Mouse (Mus musculus) intestine, embryonic 14.5 days (tissue): Measurements from ENCODE around the gene Enoph1. TPM values are rescaled to one million over a fixed set of nuclear protein-coding genes. Genes with fewer than 3 reads are reported as not detected.

Source experiments
- ATAC-seq: fragments of 200-750 bp; cut with Nextera tagmentation; replicated peaks from 2 replicates; pipeline ENCODE4 v1.8.0; 2017; ENCODE audit warnings: low read depth, moderate number of reproducible peaks, moderate TSS enrichment, moderate library complexity; ENCODE audit not compliant: low FRiP score, low TSS enrichment
- DNase-seq: peaks from one replicate; pipeline ENCODE4 v3.0.0-alpha.2; 2018; ENCODE audit warnings: low spot score
- H3K27ac ChIP-seq: fragments of 300-500 bp; sonication (generic); 2 replicates; pipeline ENCODE4 v1.5.1; 2014; ENCODE audit warnings: low read depth, mild to moderate bottlenecking, control low read depth
- H3K27me3 ChIP-seq: fragments of 300-500 bp; sonication (generic); replicated peaks from 2 replicates; pipeline ENCODE4 v1.6.1; 2014; ENCODE audit warnings: low read length, control low read depth; ENCODE audit not compliant: control insufficient read depth, insufficient read depth
- H3K36me3 ChIP-seq: fragments of 300-500 bp; sonication (generic); 2 replicates; pipeline ENCODE4 v1.6.1; 2014; ENCODE audit warnings: low read length, control low read depth; ENCODE audit not compliant: control insufficient read depth, insufficient read depth
- H3K4me1 ChIP-seq: fragments of 300-500 bp; sonication (generic); replicated peaks from 2 replicates; pipeline ENCODE4 v1.6.1; 2014; ENCODE audit warnings: low read length, control low read depth, mixed read lengths; ENCODE audit not compliant: control insufficient read depth, insufficient read depth
- H3K4me2 ChIP-seq: fragments of 300-500 bp; sonication (generic); 2 replicates; pipeline ENCODE4 v1.6.1; 2014; ENCODE audit warnings: low read length
- H3K4me3 ChIP-seq: fragments of 300-500 bp; sonication (generic); 2 replicates; pipeline ENCODE4 v1.5.1; 2014; ENCODE audit warnings: low read depth, low read length, control low read depth, mixed read lengths
- H3K9ac ChIP-seq: fragments of 300-500 bp; sonication (generic); 2 replicates; pipeline ENCODE4 v1.6.1; 2014; ENCODE audit warnings: mild to moderate bottlenecking, low read length
- H3K9me3 ChIP-seq: fragments of 300-500 bp; sonication (generic); 2 replicates; pipeline ENCODE4 v1.6.1; 2016; ENCODE audit warnings: low read length, control low read depth; ENCODE audit not compliant: control insufficient read depth
- WGBS: fragments of 180-500 bp; shearing (Covaris S2); extraction: QIAGEN DNeasy Blood & Tissue Kit; methylation state at CpG from one replicate; pipeline ENCODE4 v1.1.7; 2014; 5-methylcytosine and 5-hydroxymethylcytosine counted together
- polyA plus RNA-seq: library from polyadenylated mRNA; unstranded; fragments of >200 nt; fragmentation: Nextera tagmentation; extraction: Ambion mirVana; gene quantifications from 2 replicates; pipeline ENCODE4 v1.2.1, GENCODE M21; 2014

Gene Enoph1
- polyA plus RNA-seq, 1 experiment from 2014 or later = 49.8 TPM

- WGBS = 77% methylated on average over 5 of the region's 5 CpGs
- ATAC-seq = no peak
- H3K27me3 ChIP-seq = no peaks in the 10 kb centered on the region
These were observed 3.6 kb downstream of the Enoph1 start for GRCm38 (mm10) chr5:100043361-100043760.

GRCm38 (mm10) chr5:100044030-100044429, 4.2 kb downstream of the Enoph1 start:
- Histone ChIP-seq H3K9ac (no peak overlapping the region), H3K4me2 (no peak overlapping the region), H3K36me3 (0 out of 2 replicates have a peak, but pooled peaks cover 3% of the 10 kb centered on the region), H3K27ac (no peak overlapping the region), H3K9me3 (no peaks in the 10 kb centered on the region), H3K27me3 (no peaks in the 10 kb centered on the region), H3K4me1 (peaks cover 25% of the 10 kb centered on the region), H3K4me3 (no peak overlapping the region)
- DNase-seq (no peak), ATAC-seq (no peak)
- WGBS = 70% methylated on average over 4 of the region's 4 CpGs

More at GRCm38 (mm10) chr5:100043361-100043760, 3.6 kb downstream of the Enoph1 start:
- H3K27ac ChIP-seq = no peak overlapping the region
- H3K4me3 ChIP-seq = no peak overlapping the region
- H3K4me1 ChIP-seq = peaks cover 25% of the 10 kb centered on the region
- no peak overlapping the region for H3K4me2 ChIP-seq
- H3K9ac ChIP-seq = no peak overlapping the region
- H3K9me3 ChIP-seq = no peaks in the 10 kb centered on the region
- DNase-seq = no peak
- 0 out of 2 replicates have a peak, but pooled peaks cover 3% of the 10 kb centered on the region for H3K36me3 ChIP-seq

GRCm38 (mm10) chr5:100044621-100045020, 4.8 kb downstream of the Enoph1 start:
- no peak overlapping the region for H3K4me3 ChIP-seq
- no peak overlapping the region for H3K4me2 ChIP-seq
- ATAC-seq = no peak
- 0 out of 2 replicates have a peak, but pooled peaks cover 3% of the 10 kb centered on the region for H3K36me3 ChIP-seq
- peaks cover 25% of the 10 kb centered on the region for H3K4me1 ChIP-seq
- H3K27ac ChIP-seq = no peak overlapping the region
- no peak for DNase-seq
- 79% methylated on average over 5 of the region's 5 CpGs for WGBS
- no peaks in the 10 kb centered on the region for H3K27me3 ChIP-seq
- no peak overlapping the region for H3K9ac ChIP-seq
- no peaks in the 10 kb centered on the region for H3K9me3 ChIP-seq

GRCm38 (mm10) chr5:100046096-100046495, 6.3 kb downstream of the Enoph1 start:
- Histone ChIP-seq H3K4me1 (peaks cover 18% of the 10 kb centered on the region), H3K27ac (no peak overlapping the region), H3K9ac (no peak overlapping the region), H3K4me2 (no peak overlapping the region), H3K4me3 (no peak overlapping the region), H3K9me3 (no peaks in the 10 kb centered on the region), H3K36me3 (0 out of 2 replicates have a peak, but pooled peaks cover 3% of the 10 kb centered on the region), H3K27me3 (no peaks in the 10 kb centered on the region)
- ATAC-seq (no peak), DNase-seq (no peak)
- 85% methylated on average over 3 of the region's 3 CpGs for WGBS

GRCm38 (mm10) chr5:100047143-100047640, 7.4 kb downstream of the Enoph1 start:
- H3K9me3 ChIP-seq = 0 out of 2 replicates have a peak, but pooled peaks cover 2% of the 10 kb centered on the region
- peaks cover 3% of the 10 kb centered on the region; the same call in 1 of the 2 replicates for H3K36me3 ChIP-seq
- no peak for ATAC-seq
- DNase-seq = no peak
- H3K27me3 ChIP-seq = no peaks in the 10 kb centered on the region
- H3K9ac ChIP-seq = no peak overlapping the region
- no peak overlapping the region for H3K4me3 ChIP-seq
- 54% methylated on average over 8 of the region's 8 CpGs for WGBS
- H3K27ac ChIP-seq = no peak overlapping the region
- H3K4me2 ChIP-seq = no peak overlapping the region
- H3K4me1 ChIP-seq = peaks cover 15% of the 10 kb centered on the region

GRCm38 (mm10) chr5:100047871-100048270, 8.1 kb downstream of the Enoph1 start:
- 0 out of 2 replicates have a peak, but pooled peaks cover 2% of the 10 kb centered on the region for H3K9me3 ChIP-seq
- 53% methylated on average over 7 of the region's 7 CpGs for WGBS
- H3K27me3 ChIP-seq = no peaks in the 10 kb centered on the region
- H3K27ac ChIP-seq = no peak overlapping the region
- ATAC-seq (no peak), DNase-seq (no peak)
- no peak overlapping the region for H3K9ac ChIP-seq
- peaks cover 9% of the 10 kb centered on the region; the same call in 1 of the 2 replicates for H3K36me3 ChIP-seq
- H3K4me1 ChIP-seq = peaks cover 15% of the 10 kb centered on the region
- H3K4me3 ChIP-seq = no peak overlapping the region
- H3K4me2 ChIP-seq = no peak overlapping the region

- Histone ChIP-seq H3K27ac (no peak overlapping the region), H3K4me1 (peaks cover 7% of the 10 kb centered on the region; the same call in 1 of the 2 replicates), H3K4me3 (no peak overlapping the region), H3K27me3 (no peaks in the 10 kb centered on the region), H3K9me3 (0 out of 2 replicates have a peak, but pooled peaks cover 2% of the 10 kb centered on the region), H3K36me3 (peaks cover 14% of the 10 kb centered on the region), H3K9ac (no peak overlapping the region), H3K4me2 (no peak overlapping the region)
- ATAC-seq (no peak), DNase-seq (no peak)
- 90% methylated on average over 3 of the region's 3 CpGs for WGBS
These were observed 10.1 kb downstream of the Enoph1 start for GRCm38 (mm10) chr5:100049904-100050303.

- Histone ChIP-seq H3K36me3 (peaks cover 14% of the 10 kb centered on the region), H3K9me3 (0 out of 2 replicates have a peak, but pooled peaks cover 2% of the 10 kb centered on the region), H3K4me2 (no peak overlapping the region), H3K27ac (no peak overlapping the region), H3K4me1 (0 out of 2 replicates have a peak, but pooled peaks cover 4% of the 10 kb centered on the region), H3K27me3 (no peaks in the 10 kb centered on the region), H3K4me3 (no peak overlapping the region), H3K9ac (no peak overlapping the region)
- ATAC-seq (no peak), DNase-seq (no peak)
- WGBS = 89% methylated on average over 7 of the region's 7 CpGs
These were observed 12.9 kb downstream of the Enoph1 start for GRCm38 (mm10) chr5:100052728-100053127.
